Mouse (Mus musculus) kidney, adult 8-10 months (tissue): ENCODE measurements around the gene Plekha3.
A peak's percentile ranks its signal among the peaks of the same experiment; 100 is the strongest.

Source experiments
- DNase-seq, 2 experiments: peaks; one replicate each; pipeline ENCODE4 v3.0.0; 2022

Plekha3 gene

DNA sequence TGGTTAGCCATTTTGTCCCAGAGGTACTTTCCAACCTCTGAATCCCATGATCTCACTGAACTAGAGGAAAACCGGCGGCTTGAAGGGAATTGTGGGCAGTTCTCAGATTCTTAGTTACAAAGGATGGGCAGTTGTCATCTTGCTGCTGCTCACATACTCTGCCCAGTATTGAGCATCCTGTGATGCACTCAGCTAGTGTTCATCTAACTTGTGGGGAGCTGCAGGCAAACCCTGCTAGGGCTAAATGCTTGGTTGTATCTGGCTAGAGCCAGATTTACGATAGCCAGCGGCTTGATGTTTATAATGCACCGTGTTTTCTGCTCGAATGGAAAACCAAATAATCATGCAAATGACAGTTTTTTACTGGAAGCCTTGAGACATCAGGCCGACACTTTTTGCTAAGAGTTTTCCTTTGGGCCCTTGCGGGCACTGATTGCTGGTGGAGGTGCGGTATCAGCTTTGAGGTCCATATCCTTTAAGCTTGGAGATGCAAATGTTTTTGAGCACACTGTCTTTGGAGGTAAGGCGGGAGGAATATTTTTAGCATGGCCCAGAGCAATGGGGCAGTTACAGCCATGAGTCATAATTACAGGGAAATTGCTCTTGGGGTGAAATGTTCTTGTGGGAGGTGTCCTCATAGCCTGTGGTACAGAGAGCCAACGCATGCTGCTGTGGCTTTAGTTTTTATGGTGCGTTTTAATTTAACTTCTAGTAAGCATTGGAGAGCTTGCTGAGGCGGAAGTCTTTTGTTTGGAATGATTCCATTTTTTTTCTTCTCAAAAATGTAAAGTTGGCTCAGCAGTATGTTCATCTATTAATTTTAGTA is 1.5 kb downstream of the Plekha3 start:
- no peak for DNase-seq

DNA sequence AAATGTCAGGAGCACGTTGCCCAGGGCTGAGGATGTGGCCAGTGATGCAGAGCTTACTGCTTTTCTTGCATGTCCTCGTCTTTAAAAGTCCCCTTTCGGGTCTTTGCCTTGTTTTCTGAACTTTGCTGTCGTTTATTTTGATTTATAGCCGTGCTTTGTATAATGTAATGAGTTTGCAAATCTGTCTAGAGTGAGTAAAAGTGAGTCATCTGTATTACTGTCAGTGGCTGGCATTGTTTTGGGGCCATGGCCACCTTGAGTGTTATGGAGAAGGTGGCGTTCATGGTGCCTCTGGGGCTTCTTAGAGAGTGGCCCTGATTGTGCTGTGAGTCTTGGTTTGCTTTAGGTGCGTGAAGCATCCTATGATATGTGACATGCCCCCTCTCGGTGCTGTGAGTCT is 7.2 kb downstream of the Plekha3 start:
- DNase-seq: no peak

DNA sequence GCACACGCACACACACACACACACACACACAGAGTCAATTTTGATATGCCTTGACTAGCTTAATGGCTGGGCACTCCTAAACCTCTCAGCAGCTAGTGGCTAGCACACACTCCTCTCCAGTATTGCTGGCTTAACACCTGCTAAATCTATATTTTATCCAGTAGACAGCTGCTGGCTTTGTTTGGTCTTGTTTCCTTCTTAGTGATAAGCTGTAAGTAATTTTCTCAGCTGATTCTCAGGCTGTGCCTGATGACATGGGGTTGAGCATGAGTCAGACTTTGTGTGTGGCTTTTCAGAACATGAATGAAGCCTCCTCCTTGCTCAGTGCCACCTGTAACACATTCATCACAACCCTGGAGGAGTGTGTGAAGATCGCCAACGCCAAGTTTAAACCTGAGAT is 11.9 kb downstream of the Plekha3 start:
- no peak for DNase-seq

DNA sequence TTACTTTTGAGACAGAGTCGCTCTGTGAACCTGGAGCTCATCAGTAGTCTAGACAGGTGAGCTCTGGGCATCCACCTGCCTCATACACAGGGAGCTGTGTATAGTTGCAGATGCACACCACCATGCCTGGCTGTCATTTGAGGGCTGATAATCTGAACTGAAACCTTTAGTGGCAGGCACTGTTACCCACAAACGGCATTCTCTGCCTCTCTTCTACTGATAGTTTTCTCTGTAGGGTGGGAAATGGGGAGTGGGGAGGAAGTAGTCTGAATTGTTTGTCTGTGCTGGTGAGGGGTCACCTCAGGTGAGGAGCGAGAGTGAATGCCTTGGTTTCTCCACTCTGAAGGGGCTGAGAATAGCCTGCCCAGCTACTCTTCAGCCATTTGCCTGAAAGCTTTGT is 12.5 kb downstream of the Plekha3 start:
- no peak for DNase-seq

DNA sequence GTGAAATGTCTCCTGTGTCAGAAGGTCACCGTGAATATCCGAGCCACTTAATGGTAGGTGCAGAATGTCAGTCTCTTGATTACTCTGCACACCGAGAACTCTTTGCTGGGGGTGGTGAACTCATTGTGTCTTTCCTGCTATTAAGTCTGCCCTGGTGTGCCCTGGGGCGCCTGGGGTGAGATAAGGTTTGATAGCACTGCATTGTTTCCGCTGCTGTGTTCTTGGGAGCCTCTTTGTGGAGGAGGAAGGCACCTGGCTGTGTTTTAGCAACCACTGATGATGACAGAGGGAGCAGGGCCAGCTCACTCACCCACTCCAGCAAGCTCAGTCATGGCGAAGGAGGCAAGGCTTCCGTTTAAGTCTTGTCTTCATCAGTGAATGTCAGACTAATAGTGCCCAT is 13.1 kb downstream of the Plekha3 start:
- DNase-seq: no peak

DNA sequence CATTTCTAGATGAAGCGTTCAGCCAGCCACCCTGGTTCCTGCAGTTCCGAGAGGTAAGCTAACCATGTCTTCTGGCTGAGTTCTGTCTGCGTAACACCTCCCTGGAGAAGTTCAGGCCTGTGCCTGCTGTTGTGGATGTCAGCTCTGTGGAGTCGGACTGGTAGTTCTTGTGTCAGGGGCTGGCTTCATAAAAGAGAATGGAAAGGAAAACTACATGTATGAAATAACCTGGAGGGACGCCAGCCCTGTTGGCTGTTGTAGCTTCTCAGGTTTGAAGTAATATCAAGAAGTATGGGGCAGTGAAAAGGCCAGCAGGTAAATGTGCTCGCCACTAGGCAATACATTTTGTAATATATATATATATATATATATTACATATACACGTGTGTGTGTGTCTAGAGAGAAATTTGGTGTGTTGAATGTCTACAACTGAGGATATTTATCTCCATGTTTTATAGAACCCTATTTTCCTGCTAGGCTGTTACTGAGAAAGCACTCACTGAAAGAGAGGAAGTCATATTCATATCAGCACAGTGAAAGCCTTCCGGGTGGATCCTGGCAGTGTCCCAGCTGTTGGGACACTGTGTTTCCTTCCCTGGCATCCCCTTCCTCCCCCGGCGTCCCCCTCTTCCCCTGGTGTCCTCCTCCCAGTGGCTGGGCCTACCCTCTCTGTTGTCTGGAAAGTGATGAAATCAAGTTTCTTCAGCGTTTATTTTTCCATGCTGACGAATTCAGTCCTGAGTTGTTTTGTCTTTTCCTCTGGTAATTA is 15.5 kb downstream of the Plekha3 start:
- peak; percentile 59 to 61 for DNase-seq

DNA sequence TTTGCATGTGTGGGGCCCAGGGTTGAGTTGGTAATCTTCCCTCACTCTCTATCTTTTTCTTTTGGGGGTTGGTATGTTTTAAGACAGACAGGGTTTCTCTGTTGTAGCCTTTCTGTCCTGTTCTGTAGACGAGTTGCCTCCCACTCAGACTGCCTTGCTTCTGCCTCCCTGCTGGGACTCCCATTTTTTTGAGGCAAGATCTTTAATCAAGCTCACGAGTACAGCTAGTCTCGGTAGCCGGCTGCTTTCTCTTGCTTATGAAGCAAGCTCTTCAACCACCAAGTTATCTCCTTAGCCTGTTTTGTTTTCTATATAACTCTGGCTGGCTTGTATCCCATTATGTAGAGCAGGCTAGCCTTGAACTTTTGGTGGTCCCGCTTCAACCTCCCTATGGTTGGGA is 18.7 kb downstream of the Plekha3 start:
- DNase-seq: no peak

DNA sequence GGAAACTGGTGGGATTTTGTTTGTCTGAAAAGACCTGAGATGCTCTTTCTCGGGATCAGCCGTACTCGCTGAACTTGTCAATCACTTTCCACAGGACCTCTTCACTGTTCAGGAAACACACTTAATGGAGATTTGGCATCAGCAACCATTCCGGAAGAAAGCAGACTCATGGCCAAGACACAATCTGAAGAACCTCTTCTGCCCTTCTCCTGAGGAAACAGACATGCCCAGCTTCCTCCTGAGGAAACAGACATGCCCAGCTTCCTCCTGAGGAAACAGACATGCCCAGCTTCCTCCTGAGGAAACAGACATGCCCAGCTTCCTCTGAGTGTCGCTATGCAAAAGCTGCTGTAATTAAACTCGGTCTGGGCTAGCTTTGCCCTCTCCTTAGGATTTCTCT is 20.2 kb downstream of the Plekha3 start:
- peak in 1 of 2 experiments; percentile 41 for DNase-seq

DNA sequence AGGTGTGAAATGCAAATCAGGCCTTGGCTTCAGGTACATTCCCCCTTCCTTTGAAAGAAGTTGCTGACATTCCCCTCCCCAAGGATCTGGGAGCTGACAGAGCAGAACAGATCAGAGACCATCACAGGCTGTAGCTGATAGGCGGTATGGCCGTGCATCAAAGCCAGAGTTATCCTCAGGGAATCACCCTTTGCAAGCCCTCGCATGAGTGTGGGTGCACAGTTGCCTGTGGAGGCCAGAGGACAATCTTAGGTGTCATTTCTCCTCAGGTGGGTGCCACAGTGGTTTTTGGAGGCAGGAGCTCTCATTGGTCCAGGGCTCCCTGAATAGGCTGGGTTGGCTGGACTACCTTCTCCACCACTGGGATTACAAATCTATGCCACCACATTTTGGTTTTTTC is 27.1 kb downstream of the Plekha3 start:
- no peak for DNase-seq

DNA sequence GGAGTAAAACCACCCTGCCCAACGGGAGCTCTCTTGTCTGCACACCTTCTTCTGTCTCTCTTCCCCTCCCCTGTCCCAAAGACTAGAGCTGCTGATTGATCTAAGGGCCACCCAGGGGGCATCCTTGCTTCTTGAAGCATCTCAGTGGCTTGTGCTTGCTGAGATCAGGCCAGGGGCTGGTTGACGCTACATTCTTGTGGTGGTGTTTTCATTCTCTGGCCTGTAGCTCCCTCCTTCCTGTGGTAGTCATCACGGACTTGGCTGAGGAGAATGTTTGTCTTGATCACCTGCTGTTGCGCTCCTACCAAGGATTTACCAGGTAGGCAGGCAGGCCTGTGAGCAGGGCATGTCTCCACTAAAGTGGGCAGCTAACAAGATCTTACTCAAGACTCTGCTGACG is 27.7 kb downstream of the Plekha3 start:
- DNase-seq: no peak

DNA sequence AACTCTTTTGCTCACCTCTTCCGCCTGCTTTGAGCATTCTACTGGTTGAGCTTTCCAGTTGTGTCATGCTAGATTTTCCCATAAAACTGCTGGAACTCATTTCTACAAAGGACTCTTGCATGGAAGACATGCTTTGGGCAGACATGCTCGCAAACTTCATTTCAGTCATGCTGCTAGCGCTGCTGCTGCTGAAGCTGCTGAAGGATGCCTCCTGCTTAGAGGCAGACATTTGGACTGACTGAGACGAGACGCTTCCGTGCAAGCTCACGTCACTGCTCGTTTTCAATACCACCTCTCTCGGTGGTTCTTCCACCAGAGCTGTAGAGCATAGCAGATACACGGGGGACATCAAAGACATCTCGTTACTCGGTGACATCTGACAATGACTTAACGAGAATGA is 30.6 kb downstream of the Plekha3 start:
- DNase-seq: no peak

DNA sequence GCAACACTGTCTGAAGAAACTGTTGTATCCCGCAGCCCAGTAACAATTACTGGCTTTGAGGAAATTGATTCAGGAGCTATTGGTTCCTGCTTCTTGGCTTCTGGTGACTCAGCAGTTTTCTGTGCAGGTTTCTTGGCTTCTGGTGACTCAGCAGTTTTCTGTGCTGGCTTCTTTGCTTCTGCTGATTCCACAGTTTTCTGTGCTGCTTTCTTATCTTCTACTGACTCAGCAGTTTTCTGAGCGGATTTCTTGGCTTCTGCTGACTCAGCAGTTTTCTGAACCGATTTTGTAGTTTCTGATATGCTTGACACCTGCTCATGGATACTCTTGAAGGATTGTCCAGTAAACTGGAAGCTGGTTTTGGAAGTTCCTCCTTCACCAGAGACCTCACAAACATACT is 33.4 kb downstream of the Plekha3 start:
- DNase-seq: no peak

DNA sequence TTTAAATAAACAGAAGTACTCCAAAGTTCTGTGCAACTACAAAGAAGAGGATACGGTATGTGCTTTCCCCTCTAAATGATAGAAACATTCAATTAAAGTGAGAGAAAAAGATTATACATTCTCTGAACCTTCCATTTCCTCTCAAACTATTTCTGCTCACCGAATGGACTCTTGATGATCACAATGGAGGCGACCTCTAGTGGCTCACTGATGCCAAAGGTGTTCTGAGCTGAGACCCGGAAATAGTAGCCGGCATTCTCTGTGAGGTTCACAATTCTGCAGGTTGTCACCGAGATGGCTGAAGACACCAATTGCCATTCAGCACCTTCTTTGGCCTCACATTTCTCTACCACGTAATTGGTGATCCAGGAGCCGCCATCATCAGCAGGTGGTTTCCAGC is 39.9 kb downstream of the Plekha3 start:
- no peak for DNase-seq

DNA sequence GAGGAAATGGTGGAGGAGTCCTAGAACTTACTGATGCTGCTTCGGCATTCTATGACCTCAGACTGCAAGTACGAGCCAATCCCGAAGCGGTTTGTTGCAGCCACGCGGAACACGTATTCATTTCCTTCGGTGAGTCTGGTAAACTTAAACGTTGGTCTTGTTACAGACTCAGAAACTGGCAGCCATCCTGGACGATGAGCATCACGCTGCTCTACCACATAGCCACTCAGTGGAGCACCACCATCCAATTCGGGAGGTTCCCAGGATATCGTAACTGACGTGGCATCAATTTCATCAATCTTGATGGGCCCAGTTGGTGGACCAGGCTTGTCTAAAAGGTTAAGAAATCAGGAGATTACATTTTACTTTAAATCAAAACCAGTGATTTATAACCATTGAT is 44.6 kb downstream of the Plekha3 start:
- no peak for DNase-seq
